Mouse (Mus musculus) left cerebral cortex, postnatal 14 days (tissue): ENCODE measurements around the gene Dmrtc1a. TPM values are rescaled to one million over a fixed set of nuclear protein-coding genes. Genes with fewer than 3 reads are reported as not detected.
A peak's percentile ranks its signal among the peaks of the same experiment; 100 is the strongest.
"Not testable (repeated sequence)": the region's sequence is repeated elsewhere in the genome, so short reads cannot be mapped to it uniquely, and the experiment has no call there.

Experiments used
- DNase-seq, 2 experiments: peaks; one replicate each; pipeline ENCODE4 v3.0.0; 2021 to 2022; ENCODE audit warnings: low spot score in 2 of 2, mixed read lengths in 1 of 2
- intact Hi-C: fragments of 180-260 bp; cut with DNase I; formaldehyde crosslinking; loops from one replicate; pipeline ENCODE4 v1.15.1; 2025
- long read RNA-seq, 2 experiments: library from polyadenylated mRNA; stranded (forward); transcript quantifications; one replicate each; pipeline ENCODE4 v2.0.0; 2021
- total RNA-seq, 2 experiments: library from RNA; stranded (reverse); gene quantifications; 2 replicates each; pipeline ENCODE4 v1.2.3; 2021

The Dmrtc1a gene
- total RNA-seq, result 1 to 10 TPM; 3.0 TPM
- long read RNA-seq, experiment 1, partial matches to known transcripts, result 0 of 7 reads
- long read RNA-seq, experiment 1, other reads (novel, unspliced or antisense), result 7 of 7 reads
- long read RNA-seq, experiment 2, partial matches to known transcripts, result 0 of 4 reads
- long read RNA-seq, experiment 2, other reads (novel, unspliced or antisense), result 4 of 4 reads

DNA sequence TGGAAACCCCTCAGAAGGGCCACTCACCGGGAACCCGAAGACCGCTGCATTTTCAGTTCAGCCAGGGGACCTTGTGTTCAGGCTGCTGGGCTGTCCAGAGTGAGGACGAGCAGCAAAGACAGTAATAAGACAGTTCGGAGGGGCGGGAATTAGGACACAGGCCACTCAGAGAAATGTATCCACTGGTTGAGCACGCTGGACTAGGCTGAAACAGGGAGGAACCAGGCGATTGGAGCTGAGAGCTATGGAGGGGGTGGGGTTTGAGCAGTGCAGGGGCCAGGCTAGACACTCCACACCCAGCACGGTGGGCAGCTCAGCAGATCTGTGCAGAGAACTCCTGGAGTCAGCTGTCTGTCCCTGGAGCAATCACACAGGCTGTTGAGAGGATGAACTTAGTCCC, at the start of gene Dmrtc1a, which contains the start of gene 1700011M02Rik:
Dmrtc1a (minus strand) TSS at position 101 of the 400 bp plus-strand sequence.
1700011M02Rik (plus strand) TSS at position 319 of the 400 bp plus-strand sequence.
- DNase-seq, intact Hi-C loops: not testable (repeated sequence)

DNA sequence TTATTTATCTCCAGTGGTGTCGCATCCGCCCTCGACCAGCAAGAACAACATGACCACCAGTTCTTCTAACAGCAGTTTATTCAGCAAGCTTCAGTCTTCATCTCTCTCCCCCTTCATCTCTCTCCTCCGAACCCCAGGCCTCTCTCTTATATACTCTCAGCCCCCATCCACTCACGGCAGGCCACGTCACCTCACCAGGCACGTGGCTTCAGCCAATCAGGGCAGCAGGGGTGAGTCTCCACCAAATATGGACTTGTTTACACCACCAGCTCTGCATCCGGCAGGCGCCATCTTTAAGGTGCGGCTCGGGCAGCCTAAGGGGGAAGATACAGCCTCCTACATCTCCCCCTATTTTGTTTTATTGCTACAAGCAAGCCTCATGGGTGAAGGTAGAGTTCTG, 41.6 kb upstream of the Dmrtc1a start:
- intact Hi-C loops, result loop anchor here (10.0 kb wide), 1 partner anchor 235 kb away; the partner anchor contains the start of gene Nap1l2
- not testable (repeated sequence) for DNase-seq

DNA sequence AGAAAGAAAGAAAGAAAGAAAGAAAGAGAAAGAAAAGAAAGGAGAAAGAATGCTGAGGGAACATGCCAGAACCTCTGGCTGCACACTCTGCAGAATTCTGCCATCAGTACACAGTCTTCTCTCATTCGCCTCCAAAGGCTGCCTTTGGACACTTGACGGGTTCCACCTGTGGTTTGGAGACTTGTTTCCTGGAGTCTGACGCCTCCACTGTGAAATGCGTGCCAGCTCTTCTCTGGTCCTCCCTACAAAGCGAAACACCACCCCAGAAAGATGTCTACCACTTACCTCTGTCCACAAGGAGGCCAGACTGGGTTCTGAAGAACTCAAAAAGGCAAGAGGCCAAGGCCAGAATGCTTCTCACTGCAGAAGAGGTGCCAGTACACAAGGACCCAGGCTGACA, 28.3 kb upstream of the Dmrtc1a start:
- intact Hi-C loops, result no loop called here
- no peak for DNase-seq

DNA sequence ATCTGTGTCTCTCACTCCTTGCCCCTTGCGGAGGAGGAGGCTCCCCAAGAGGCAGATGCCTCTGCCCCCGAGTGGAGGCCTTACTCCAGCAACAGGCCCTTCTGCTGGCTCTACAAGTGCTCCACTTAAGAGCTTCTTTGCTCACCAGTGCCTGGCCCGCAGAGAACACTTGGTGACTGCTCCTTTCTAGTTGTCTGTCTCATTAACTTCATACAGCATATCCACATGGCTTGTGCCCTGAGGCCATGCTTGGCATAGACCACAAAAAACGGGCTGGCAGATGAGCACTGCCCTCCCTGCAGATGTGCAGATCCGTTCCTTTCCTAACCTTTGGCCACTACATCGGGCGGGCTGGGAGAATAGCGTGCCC, 25.9 kb upstream of the Dmrtc1a start:
- intact Hi-C loops, result no loop called here

DNA sequence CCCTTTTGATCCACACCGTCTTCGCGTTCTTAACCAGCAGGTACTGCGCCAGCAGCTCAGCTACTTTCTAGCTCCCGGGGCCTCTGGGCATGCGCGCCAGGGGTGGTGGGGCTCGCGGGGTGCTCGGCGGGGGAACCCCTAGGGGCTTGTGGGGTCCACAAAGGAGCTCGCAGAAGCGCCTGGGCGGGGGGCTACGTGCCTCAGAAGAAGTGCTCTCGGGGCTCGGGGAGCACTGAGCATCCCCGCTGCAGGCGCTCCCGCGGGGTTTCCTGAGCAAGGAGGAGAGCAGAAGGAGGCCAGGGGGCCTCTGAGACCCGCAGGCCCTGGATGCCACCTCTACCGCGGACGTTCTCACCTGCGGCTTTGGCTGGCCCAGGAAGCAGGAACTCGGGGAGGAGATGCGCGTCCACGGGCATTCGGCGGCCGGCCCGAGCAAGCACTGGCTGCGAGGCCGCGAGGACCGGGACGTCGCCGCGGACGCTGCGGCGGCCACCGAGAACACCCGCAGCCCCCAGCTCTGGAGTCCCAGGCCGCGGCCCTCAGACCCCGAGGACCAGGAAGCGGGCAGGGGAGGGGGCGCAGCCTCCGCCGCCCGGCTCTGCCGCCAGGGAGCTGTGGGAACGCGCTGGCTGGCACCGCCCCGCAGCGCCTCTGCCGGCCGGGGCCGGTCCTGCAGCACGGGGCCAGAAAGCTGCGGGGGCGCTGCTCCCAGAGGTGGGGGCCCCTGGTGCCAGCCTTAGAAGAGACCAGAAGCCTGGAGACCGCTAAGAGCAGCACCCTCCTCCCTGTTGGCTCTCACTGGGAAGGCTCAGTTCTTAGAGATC, 25.3 kb upstream of the Dmrtc1a start:
- DNase-seq, result peak; percentile 52 to 61
- intact Hi-C loops, result no loop called here

More for the DNA sequence above, 25.9 kb upstream of the Dmrtc1a start:
- no peak for DNase-seq

DNA sequence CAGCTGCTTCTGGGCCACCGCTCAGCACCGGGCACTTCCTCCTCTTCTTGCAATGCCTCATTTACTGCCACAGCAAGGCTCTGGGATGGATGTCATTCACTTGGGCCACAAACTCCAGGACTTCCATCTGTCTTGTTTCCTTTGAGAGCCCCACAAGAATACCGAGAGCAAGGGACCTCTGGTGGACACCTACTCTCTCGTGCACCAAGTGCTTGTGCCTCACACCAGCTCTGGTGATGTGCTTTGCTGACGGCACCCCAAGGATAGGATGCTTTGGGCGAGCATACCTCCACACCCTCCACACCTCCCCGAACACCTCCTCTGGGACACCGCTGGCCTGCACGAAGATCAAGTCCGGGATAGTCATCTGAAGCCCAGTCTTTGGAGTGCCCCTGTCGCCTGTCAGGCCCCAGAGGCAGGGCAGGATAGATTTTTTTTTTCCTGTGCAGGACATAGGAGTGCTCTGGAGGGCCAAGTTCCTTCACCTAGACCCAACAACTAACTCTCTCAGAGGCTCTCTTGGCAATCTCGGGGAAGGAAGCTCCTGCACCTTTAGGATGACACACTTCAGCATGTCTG, 24.6 kb upstream of the Dmrtc1a start:
- intact Hi-C loops, result no loop called here
- no peak for DNase-seq

DNA sequence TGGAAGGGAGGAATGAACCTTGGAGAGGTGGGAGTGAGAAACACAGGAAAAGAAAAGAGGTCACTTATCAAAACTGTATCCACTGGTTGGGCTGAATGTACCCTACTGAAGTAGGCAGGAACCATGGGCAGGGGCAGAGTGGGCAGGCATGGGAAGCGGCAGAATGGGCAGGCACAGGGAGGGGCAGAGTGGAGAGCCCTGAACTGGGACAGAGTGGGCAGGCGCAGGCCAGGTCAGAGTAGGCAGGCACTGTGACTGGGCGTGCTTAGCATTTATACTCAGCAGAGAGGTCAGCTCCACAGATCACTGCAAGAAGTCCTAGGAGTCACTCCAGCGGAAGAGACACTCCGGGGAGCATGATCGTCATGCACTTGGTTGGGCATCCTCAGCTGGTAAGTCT, 19.6 kb upstream of the Dmrtc1a start, which contains the start of gene 1700018G05Rik:
1700018G05Rik (plus strand) TSS at position 301 of the 400 bp plus-strand sequence.
- DNase-seq, result not testable (repeated sequence)
- intact Hi-C loops, result loop anchor here (2.0 kb wide), 1 partner anchor 241 kb away; the partner anchor contains the start of gene Gm3880

DNA sequence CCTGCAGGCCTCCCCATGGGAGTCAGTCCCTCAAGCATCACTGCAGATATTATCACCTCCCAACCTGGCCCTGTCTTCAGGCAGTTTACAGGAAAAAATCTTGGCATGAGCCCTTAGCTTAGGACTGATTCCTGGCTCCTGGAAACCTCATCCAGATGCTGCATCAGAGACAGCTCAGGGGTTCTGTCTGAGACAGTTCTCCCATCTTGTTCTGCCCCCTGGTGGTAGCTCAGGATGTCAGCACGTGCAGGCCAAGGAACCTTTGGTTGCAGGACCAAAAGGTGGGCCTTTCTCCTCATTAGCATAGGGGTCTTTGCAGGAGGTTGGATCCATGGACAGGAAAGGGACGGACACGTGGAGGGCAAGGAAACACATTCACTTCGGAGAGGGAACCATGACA, 18.2 kb upstream of the Dmrtc1a start:
- DNase-seq, result peak in 1 of 2 experiments; percentile 28
- intact Hi-C loops, result not testable (repeated sequence)

DNA sequence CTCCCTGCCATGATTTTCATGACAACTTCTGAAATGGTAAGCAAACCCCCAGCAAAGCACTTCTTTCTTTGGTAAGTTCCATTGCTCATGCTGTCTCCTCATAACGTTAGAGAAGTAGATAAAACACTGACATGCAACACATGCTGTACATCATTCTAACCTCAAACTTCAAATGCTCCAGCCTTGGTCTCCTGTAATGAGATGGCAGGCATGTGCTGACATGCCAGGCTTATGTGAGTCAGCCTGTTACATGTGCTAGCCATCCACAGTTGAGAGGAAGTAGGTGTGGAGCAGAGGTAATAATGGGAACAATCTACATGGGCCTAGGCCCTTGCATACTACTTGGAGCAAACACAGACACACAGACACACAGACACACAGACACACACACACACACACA, 6.3 kb upstream of the Dmrtc1a start:
- intact Hi-C loops, DNase-seq: not testable (repeated sequence)

DNA sequence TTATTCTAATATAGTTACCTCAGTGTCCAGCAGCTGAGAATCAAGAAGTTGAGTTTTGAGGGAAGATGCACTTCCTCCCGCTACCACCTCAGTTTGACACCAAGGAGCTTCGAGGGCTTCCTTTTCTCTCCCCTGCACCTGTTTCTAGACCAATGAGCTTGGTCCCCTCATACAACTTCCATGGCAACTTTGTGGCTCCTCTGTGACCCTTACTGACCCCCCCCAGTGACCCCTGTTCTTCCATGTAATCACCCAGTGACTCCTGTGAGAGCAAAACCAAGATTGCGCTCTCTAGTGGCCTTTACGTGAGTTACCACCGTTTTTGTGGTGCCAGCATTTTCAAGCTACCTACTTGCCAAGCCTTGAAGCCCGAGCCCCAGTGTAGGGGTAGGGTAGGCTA, 40.6 kb downstream of the Dmrtc1a start, which contains the start of gene 1700031F05Rik:
1700031F05Rik (minus strand) TSS at position 101 of the 400 bp plus-strand sequence.
- DNase-seq, result no peak
- intact Hi-C loops, result no loop called here

DNA sequence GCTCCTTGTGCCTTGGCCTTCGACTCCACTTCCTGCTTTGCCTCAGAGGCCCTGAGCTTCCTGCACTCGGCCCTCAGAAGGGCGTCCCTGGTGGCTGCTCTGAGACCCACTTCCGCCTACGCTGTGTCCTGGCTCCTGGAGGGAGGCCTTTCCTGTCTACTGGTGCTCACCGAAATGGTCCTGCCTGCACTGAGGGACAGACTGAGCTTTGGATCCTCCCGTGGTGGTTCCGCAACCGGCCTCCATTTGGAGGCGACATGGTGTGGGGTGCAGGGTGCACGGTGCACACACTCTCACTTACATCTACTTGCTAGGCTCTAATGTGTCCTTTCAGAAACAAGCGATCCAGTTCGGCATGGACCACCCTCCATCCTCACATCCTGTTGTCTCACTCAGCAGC, 54.0 kb downstream of the Dmrtc1a start, which contains the start of gene Dmrtc1c2:
Dmrtc1c2 (minus strand) TSS at position 101 of the 400 bp plus-strand sequence.
- intact Hi-C loops, result not testable (repeated sequence)

More for the DNA sequence above, 54.0 kb downstream of the Dmrtc1a start, which contains the start of gene Dmrtc1c2:
- not testable (repeated sequence) for DNase-seq

Other genes starting within 250 kb of the Dmrtc1a start
- gene Gm3880, start 221.7 kb downstream of the Dmrtc1a start, total RNA-seq, result not detected
- not detected for gene Gm9112, start 201.1 kb downstream of the Dmrtc1a start, total RNA-seq
- not detected for gene Dmrtc1b, start 200.8 kb downstream of the Dmrtc1a start, total RNA-seq
- not detected for gene Dmrtc1c1, start 105.7 kb downstream of the Dmrtc1a start, total RNA-seq
- gene Dmrtc1c2, start 54.1 kb downstream of the Dmrtc1a start, total RNA-seq, result not detected
- gene 1700031F05Rik, start 40.7 kb downstream of the Dmrtc1a start, total RNA-seq, result not detected
- gene 1700011M02Rik, start 218 bp upstream of the Dmrtc1a start, total RNA-seq, result not detected
- not detected for gene 1700018G05Rik, start 19.7 kb upstream of the Dmrtc1a start, total RNA-seq